Mouse (Mus musculus) intestine, embryonic 15.5 days (tissue): Measurements from ENCODE around the gene Parm1. TPM values are rescaled to one million over a fixed set of nuclear protein-coding genes. Genes with fewer than 3 reads are reported as not detected.
A peak's percentile ranks its signal among the peaks of the same experiment; 100 is the strongest.

Experiments
- ATAC-seq: fragments of 200-750 bp; cut with Nextera tagmentation; 2 replicates; pipeline ENCODE4 v1.8.0; 2017; ENCODE audit warnings: moderate TSS enrichment, moderate library complexity
- H3K27ac ChIP-seq: fragments of 300-500 bp; sonication (generic); 2 replicates; pipeline ENCODE4 v1.5.1; 2015; ENCODE audit warnings: mild to moderate bottlenecking, inconsistent platforms
- H3K27me3 ChIP-seq: fragments of 300-500 bp; sonication (generic); replicated peaks from 2 replicates; pipeline ENCODE4 v1.6.1; 2015; ENCODE audit warnings: inconsistent platforms
- H3K36me3 ChIP-seq: fragments of 300-500 bp; sonication (generic); 2 replicates; pipeline ENCODE4 v1.6.1; 2015; ENCODE audit warnings: inconsistent platforms
- H3K4me1 ChIP-seq: fragments of 300-500 bp; sonication (generic); replicated peaks from 2 replicates; pipeline ENCODE4 v1.6.1; 2015; ENCODE audit warnings: inconsistent platforms
- H3K4me2 ChIP-seq: fragments of 300-500 bp; sonication (generic); replicated peaks from 2 replicates; pipeline ENCODE4 v1.6.1; 2015; ENCODE audit warnings: mild to moderate bottlenecking, inconsistent platforms
- H3K4me3 ChIP-seq: fragments of 300-500 bp; sonication (generic); replicated peaks from 2 replicates; pipeline ENCODE4 v1.5.1; 2015; ENCODE audit warnings: inconsistent platforms
- H3K9ac ChIP-seq: fragments of 300-500 bp; sonication (generic); 2 replicates; pipeline ENCODE4 v1.6.1; 2015; ENCODE audit warnings: inconsistent platforms
- H3K9me3 ChIP-seq: fragments of 300-500 bp; sonication (generic); 2 replicates; pipeline ENCODE4 v1.6.1; 2016; ENCODE audit warnings: inconsistent platforms
- WGBS: fragments of 180-500 bp; shearing (Covaris S2); methylation state at CpG from one replicate; pipeline ENCODE4 v1.1.7; 2015; 5-methylcytosine and 5-hydroxymethylcytosine counted together
- polyA plus RNA-seq: library from polyadenylated mRNA; unstranded; fragments of >200 nt; fragmentation: Nextera tagmentation; extraction: Ambion mirVana; gene quantifications from 2 replicates; pipeline ENCODE4 v1.2.1, GENCODE M21; 2015

Parm1 gene
- polyA plus RNA-seq, 1 experiment from 2014 or later = 22.1 TPM

DNA sequence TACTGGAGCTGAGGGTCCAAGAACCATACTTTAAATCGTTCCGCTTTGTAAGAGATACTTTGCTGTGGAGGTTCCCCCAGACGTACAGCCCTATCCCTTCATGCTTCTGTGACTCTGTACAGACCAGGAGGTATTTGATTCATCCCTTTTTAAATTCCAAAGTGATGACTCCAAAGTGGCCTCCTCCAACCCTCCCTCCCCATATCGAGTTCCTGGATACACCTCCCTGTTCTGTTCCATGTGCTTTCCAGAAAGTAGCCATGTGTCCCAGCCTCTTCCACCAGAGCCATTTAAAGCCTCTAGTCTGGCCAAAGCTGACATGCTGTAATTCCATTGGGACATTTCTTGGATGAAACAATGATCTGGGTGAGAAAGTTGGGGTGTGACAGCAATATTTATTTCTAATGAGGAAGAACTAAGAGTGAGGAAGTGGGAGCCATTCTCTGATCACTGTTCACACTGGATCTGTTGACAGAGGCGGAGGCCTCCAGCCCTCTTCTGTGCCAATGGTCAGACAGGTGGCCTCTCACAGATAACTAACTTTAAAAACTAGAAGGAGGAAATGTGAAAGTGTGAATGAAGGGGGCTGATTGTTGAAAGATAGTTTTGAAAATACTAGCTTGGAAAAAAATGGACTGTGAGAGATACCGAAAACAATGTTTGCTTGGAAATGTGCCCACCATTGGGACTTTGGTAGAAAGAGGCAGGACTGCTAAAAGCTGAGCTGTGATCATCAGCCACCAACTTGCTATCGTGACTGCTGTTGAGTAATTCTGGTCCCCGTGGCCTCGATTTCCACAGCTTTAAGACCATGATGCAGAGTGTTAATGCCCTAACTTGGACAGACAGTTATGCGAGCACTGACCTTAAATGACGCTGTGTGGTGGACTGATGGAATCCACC, 100.2 kb downstream of the Parm1 start:
- no peak for ATAC-seq

DNA sequence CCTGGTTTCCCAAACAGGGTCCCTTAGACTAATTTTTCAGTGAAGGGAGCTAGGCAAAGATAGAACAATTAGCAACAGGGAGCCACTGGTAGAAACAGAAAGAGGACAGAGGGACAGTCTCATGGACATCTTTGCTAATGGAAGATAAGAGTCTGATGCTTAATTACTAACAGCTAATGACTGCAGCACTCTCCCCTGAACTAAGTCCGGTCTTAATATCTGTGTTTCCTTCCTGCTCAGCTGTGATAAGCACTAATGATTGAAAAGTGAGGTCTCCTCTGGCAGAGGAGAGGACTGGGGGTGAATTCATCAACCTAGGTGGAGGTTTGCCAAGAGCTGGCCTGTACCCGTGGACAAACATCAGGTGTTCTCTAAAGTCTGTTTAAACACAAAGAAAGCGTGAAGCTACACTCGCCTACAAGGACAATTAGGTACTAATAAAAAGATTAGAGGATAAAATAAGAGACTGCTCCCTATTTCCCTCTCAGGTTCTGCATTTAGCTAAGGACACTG, 101.3 kb downstream of the Parm1 start:
- 48% methylated on average over 4 of the region's 4 CpGs for WGBS
- no peak overlapping the region for H3K27ac ChIP-seq
- peak; percentile 60; the same call in 1 of the 2 replicates for ATAC-seq

More for the DNA sequence above, 100.2 kb downstream of the Parm1 start:
- Histone ChIP-seq H3K27ac (no peak overlapping the region), H3K27me3 (no peaks in the 10 kb centered on the region), H3K9ac (no peak overlapping the region), H3K4me2 (no peak overlapping the region), H3K4me1 (no peaks in the 10 kb centered on the region), H3K36me3 (no peaks in the 10 kb centered on the region), H3K4me3 (no peak overlapping the region), H3K9me3 (no peaks in the 10 kb centered on the region)
- WGBS = 81% methylated on average over 11 of the region's 11 CpGs

GRCm38 (mm10) chr5:91621197-91621596, 103.8 kb downstream of the Parm1 start:
- no peak overlapping the region for H3K27ac ChIP-seq
- ATAC-seq = no peak
- no peak overlapping the region for H3K4me2 ChIP-seq
- H3K4me3 ChIP-seq = no peak overlapping the region
- H3K4me1 ChIP-seq = no peaks in the 10 kb centered on the region
- no peak overlapping the region for H3K9ac ChIP-seq
- 89% methylated on average over 6 of the region's 6 CpGs for WGBS
- no peaks in the 10 kb centered on the region for H3K36me3 ChIP-seq
- H3K9me3 ChIP-seq = no peaks in the 10 kb centered on the region
- H3K27me3 ChIP-seq = no peaks in the 10 kb centered on the region

More for the DNA sequence above, 101.3 kb downstream of the Parm1 start:
- Histone ChIP-seq H3K9ac (no peak overlapping the region), H3K9me3 (no peaks in the 10 kb centered on the region), H3K36me3 (no peaks in the 10 kb centered on the region), H3K4me3 (no peak overlapping the region), H3K27me3 (no peaks in the 10 kb centered on the region), H3K4me1 (no peaks in the 10 kb centered on the region), H3K4me2 (no peak overlapping the region)

- no peak for ATAC-seq
- WGBS = 91% methylated on average over 7 of the region's 7 CpGs
Observed at GRCm38 (mm10) chr5:91626823-91627222, 109.4 kb downstream of the Parm1 start.

GRCm38 (mm10) chr5:91629472-91629871, 112.1 kb downstream of the Parm1 start:
- H3K9ac ChIP-seq = no peak overlapping the region
- no peaks in the 10 kb centered on the region for H3K27me3 ChIP-seq
- WGBS = 60% methylated on average over 5 of the region's 5 CpGs
- H3K9me3 ChIP-seq = no peaks in the 10 kb centered on the region
- no peaks in the 10 kb centered on the region for H3K36me3 ChIP-seq
- no peak overlapping the region for H3K4me2 ChIP-seq
- H3K4me1 ChIP-seq = no peaks in the 10 kb centered on the region
- ATAC-seq = 0 out of 2 replicates have a peak, but pooled peaks have one; percentile 34
- H3K27ac ChIP-seq = no peak overlapping the region
- no peak overlapping the region for H3K4me3 ChIP-seq

More at GRCm38 (mm10) chr5:91626823-91627222, 109.4 kb downstream of the Parm1 start:
- Histone ChIP-seq H3K4me1 (no peaks in the 10 kb centered on the region), H3K4me2 (no peak overlapping the region), H3K27ac (no peak overlapping the region), H3K4me3 (no peak overlapping the region), H3K36me3 (no peaks in the 10 kb centered on the region), H3K27me3 (no peaks in the 10 kb centered on the region), H3K9ac (no peak overlapping the region), H3K9me3 (no peaks in the 10 kb centered on the region)

GRCm38 (mm10) chr5:91651330-91651729, 133.9 kb downstream of the Parm1 start:
- Histone ChIP-seq H3K4me1 (no peaks in the 10 kb centered on the region), H3K4me2 (no peak overlapping the region), H3K4me3 (no peak overlapping the region), H3K9me3 (no peaks in the 10 kb centered on the region), H3K36me3 (no peaks in the 10 kb centered on the region), H3K9ac (no peak overlapping the region), H3K27ac (no peak overlapping the region), H3K27me3 (no peaks in the 10 kb centered on the region)
- WGBS = 66% methylated on average over 4 of the region's 4 CpGs
- ATAC-seq = peak; percentile 76

DNA sequence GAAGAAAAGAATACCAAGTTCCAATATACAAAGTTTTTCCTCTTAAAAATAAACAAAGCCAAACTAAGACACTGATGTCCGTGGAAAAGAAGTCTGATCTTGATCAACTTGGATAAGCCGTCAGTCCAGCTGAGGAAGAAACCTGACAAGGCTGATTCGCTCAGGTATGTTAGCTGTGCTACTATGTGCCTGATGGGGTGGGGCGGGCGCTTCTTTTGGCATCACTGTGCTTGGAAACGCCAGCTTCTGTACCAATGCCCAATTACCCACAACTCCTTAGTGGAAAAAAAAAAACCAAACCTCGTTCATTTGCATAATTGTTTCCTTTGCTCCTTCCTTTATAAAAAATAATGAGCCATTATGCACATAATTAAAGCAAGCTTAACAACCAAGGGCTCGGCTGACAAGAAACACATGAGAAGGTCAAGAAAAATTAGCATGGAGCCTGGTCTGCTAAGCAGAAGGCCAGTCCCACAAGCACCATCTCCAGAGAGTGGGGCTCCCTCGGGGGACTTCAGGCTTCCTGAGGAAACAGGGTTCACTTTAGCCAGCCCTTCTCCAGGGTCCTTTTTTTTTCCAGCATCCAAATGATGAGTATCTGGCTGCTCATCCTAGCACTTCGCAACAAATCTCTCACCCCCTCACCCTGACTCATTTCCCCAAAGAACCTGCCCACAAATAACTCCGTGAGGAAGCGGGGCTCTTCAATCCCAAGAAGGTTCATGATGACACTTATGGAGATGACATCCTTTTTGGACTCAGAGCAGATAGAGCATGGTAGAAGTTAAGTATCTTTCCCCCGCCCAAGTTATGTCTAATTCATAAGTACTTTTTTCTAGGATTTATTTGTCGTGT, 135.9 kb downstream of the Parm1 start:
- 85% methylated on average over 14 of the region's 14 CpGs for WGBS
- no peak overlapping the region for H3K4me2 ChIP-seq
- H3K36me3 ChIP-seq = no peaks in the 10 kb centered on the region
- no peak overlapping the region for H3K27ac ChIP-seq
- no peaks in the 10 kb centered on the region for H3K27me3 ChIP-seq
- H3K4me3 ChIP-seq = no peak overlapping the region
- no peak for ATAC-seq
- H3K4me1 ChIP-seq = no peaks in the 10 kb centered on the region
- H3K9ac ChIP-seq = no peak overlapping the region
- H3K9me3 ChIP-seq = no peaks in the 10 kb centered on the region

DNA sequence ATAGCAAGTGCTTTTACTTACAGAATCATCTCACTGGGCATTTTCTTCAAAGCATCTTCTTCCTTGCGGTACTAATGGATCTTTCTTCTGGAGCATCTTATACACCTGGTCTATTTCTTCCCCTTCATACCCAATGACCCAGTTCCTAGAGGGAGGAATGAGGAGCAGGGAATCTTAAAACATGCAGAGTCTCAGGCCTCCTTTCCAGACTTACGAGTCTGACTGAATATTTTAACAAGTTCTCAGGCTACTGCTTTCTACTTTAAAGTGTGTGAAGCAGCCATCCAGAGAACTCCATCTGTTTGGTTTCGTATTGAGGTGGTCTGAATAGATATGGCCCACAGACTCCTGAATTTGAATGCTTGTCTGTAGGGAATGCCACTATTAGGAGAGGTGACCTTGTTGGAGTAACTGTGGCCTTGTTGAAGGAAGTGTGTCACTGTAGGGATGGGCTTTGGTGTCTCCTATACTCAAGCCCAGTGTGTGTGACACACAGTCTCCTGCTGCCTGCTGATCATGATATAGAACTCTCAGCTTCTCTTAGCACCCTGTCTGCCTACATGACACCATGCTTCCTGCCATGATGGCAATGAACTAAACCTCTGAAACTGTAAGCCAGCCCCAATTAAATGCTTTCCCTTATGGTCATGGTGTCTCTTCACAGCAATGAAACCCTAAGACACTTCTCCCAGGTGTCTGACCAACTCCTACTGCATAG, 137.1 kb downstream of the Parm1 start:
- Histone ChIP-seq H3K4me1 (no peaks in the 10 kb centered on the region), H3K9ac (no peak overlapping the region), H3K4me2 (no peak overlapping the region), H3K36me3 (no peaks in the 10 kb centered on the region), H3K27ac (no peak overlapping the region), H3K4me3 (no peak overlapping the region), H3K9me3 (no peaks in the 10 kb centered on the region), H3K27me3 (no peaks in the 10 kb centered on the region)
- 86% methylated on average over 3 of the region's 3 CpGs for whole genome bisulfite sequencing
- no peak for ATAC-seq

GRCm38 (mm10) chr5:91655263-91655662, 137.8 kb downstream of the Parm1 start:
- H3K9me3 ChIP-seq = no peaks in the 10 kb centered on the region
- no peaks in the 10 kb centered on the region for H3K27me3 ChIP-seq
- no peak overlapping the region for H3K27ac ChIP-seq
- ATAC-seq = no peak
- no peak overlapping the region for H3K4me2 ChIP-seq
- H3K4me3 ChIP-seq = no peak overlapping the region
- H3K4me1 ChIP-seq = no peaks in the 10 kb centered on the region
- H3K36me3 ChIP-seq = no peaks in the 10 kb centered on the region
- 72% methylated on average over 3 of the region's 3 CpGs for WGBS
- no peak overlapping the region for H3K9ac ChIP-seq

DNA sequence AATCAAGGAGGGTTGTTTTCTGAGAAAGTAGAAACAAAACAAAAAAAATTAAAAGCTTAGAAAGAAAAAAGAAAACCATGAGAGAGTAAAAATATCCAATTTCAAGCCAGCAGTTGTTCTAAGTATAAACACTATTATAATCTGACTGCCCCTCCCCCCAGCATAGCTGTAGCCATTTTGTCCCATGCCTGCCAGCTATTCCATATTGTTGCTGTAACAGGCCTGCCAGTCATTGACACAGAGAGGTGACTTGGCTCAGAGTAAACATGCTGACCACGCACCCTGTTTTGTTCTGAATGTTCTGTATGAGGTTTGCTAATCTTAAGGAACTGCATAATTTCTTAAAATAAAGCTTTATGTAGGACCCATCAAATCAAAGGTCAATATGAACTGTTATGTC, 145.3 kb downstream of the Parm1 start:
- H3K9me3 ChIP-seq = no peaks in the 10 kb centered on the region
- no peak overlapping the region for H3K4me3 ChIP-seq
- no peak overlapping the region for H3K9ac ChIP-seq
- no peak for ATAC-seq
- no peaks in the 10 kb centered on the region for H3K36me3 ChIP-seq
- H3K4me2 ChIP-seq = no peak overlapping the region
- H3K4me1 ChIP-seq = no peaks in the 10 kb centered on the region
- whole genome bisulfite sequencing = 78% methylated on average over 1 of the region's 1 CpGs
- no peak overlapping the region for H3K27ac ChIP-seq
- no peaks in the 10 kb centered on the region for H3K27me3 ChIP-seq

GRCm38 (mm10) chr5:91667127-91667526, 149.7 kb downstream of the Parm1 start:
- Histone ChIP-seq H3K9me3 (no peaks in the 10 kb centered on the region), H3K36me3 (no peaks in the 10 kb centered on the region), H3K4me3 (no peak overlapping the region), H3K27ac (no peak overlapping the region), H3K4me2 (no peak overlapping the region), H3K27me3 (no peaks in the 10 kb centered on the region), H3K9ac (no peak overlapping the region), H3K4me1 (no peaks in the 10 kb centered on the region)
- ATAC-seq = no peak
- 60% methylated on average over 4 of the region's 4 CpGs for WGBS

DNA sequence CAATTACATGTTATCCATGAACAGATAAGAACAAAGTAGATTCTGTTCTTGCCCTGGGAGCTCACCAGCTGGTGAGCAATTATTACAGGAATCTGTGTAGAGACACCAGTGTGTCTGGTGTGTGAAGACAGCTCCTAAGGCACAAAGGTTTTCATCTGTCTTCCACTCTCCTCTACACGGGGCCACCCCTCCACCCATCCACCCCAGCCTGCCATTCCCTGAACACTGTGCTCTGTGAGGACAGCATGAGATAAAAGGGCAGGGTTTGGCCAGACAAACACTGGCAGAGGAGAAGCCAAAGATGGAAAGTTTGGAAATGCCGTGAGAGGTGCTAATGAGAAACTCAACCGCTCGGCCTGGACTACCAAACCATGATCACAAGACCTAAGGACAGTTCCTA, 151.8 kb downstream of the Parm1 start:
- H3K4me3 ChIP-seq = no peak overlapping the region
- no peaks in the 10 kb centered on the region for H3K9me3 ChIP-seq
- no peaks in the 10 kb centered on the region for H3K27me3 ChIP-seq
- H3K4me2 ChIP-seq = no peak overlapping the region
- no peak for ATAC-seq
- WGBS = 80% methylated on average over 4 of the region's 4 CpGs
- H3K27ac ChIP-seq = no peak overlapping the region
- no peaks in the 10 kb centered on the region for H3K36me3 ChIP-seq
- no peaks in the 10 kb centered on the region for H3K4me1 ChIP-seq
- no peak overlapping the region for H3K9ac ChIP-seq
